Mouse (Mus musculus): ENCODE data around the gene Atp5j2.

DNA sequence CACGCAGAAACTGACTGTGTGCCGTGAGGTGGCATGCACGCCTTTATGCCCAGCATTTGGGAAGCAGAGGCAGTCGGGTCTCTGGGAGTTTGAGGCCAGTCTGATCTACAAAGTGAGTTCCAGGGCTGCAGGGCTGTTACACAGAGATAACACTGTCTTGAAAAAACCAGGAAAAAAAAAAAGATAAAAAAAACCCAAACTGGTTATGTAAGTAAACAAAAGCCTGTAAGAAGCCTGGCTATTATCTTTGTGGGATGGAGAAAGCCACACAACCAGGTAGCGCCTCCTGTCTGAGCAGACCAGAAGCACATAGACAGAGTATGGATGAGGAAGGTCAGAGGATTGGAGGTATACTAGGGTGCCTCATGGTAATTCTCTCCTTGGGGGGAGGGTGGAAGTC, 39.2 kb downstream of the Atp5j2 start:
- no peak for TF ChIP-seq CTCF (conservative IDR thresholded peaks at IDR 0.05; ENCODE audit: low read length)
- TF ChIP-seq NANOG (IDR thresholded peaks at IDR 0.05; ENCODE audit: borderline replicate concordance, low read length) = no peak

Data from E14TG2a.4 (cell line).